Mouse (Mus musculus) CH12.LX (cell line): ENCODE data around the gene Mptx2. TPM values are rescaled to one million over a fixed set of nuclear protein-coding genes. Genes with fewer than 3 reads are reported as not detected.

Source experiments
- DNase-seq: peaks from one replicate; pipeline ENCODE4 v3.0.0-alpha.2; 2013; ENCODE audit errors: extremely low read depth
- H3K27ac ChIP-seq: 2 replicates; pipeline ENCODE4 v1.5.1; 2012; ENCODE audit warnings: low read depth, mild to moderate bottlenecking, control low read depth, moderate library complexity; ENCODE audit not compliant: insufficient read depth
- H3K27me3 ChIP-seq: replicated peaks from 2 replicates; pipeline ENCODE3; 2012; ENCODE audit warnings: inconsistent platforms
- H3K36me3 ChIP-seq, 2 experiments: replicated peaks in 1 of 2; 2 replicates each; pipeline versions ENCODE3 to v1.6.1; 2012; ENCODE audit warnings: inconsistent platforms in 1 of 2, low read length in 1 of 2, mild to moderate bottlenecking in 1 of 2, mixed read lengths in 1 of 2, moderate library complexity in 1 of 2; ENCODE audit not compliant: control insufficient read depth in 1 of 2, insufficient read depth in 1 of 2
- H3K4me1 ChIP-seq, 2 experiments: 2 replicates each; pipeline ENCODE4 v1.6.1; 2012; ENCODE audit warnings: inconsistent platforms in 1 of 2, moderate library complexity in 1 of 2; ENCODE audit not compliant: insufficient read depth in 2 of 2, control insufficient read depth in 1 of 2
- H3K4me2 ChIP-seq: 2 replicates; pipeline ENCODE4 v1.6.1; 2012; ENCODE audit warnings: low read depth, mild to moderate bottlenecking, control low read depth; ENCODE audit not compliant: poor library complexity, insufficient read depth, severe bottlenecking
- H3K4me3 ChIP-seq, 3 experiments: fragments of 150-350 bp in 1 of 3; sonication (generic) in 1 of 3; replicated peaks in 1 of 3; 2 replicates each; pipeline versions ENCODE3 to v1.5.1; 2011 to 2012; ENCODE audit warnings: low read depth in 2 of 3, low read length in 2 of 3, mild to moderate bottlenecking in 2 of 3, moderate library complexity in 2 of 3, control low read depth in 1 of 3, improper control_type of control experiment in 1 of 3, inconsistent platforms in 1 of 3, mixed read lengths in 1 of 3; ENCODE audit not compliant: poor library complexity in 1 of 3
- H3K79me2 ChIP-seq: replicated peaks from 2 replicates; pipeline ENCODE4 v1.6.1; 2012; ENCODE audit warnings: mild to moderate bottlenecking, moderate library complexity; ENCODE audit not compliant: control insufficient read depth, poor library complexity, insufficient read depth, severe bottlenecking; ENCODE audit errors: extremely low read depth
- H3K9ac ChIP-seq: 2 replicates; pipeline ENCODE4 v1.6.1; 2012; ENCODE audit warnings: low read depth, mild to moderate bottlenecking, control low read depth, moderate library complexity; ENCODE audit not compliant: insufficient read depth
- H3K9me3 ChIP-seq: replicated peaks from 2 replicates; pipeline ENCODE3; 2012; ENCODE audit warnings: low read length, inconsistent platforms, mixed read lengths
- BHLHE40 ChIP-seq: IDR thresholded peaks from 2 replicates; pipeline ENCODE4 v1.6.1; 2011; ENCODE audit warnings: mild to moderate bottlenecking, low read depth, low read length, improper control_type of control experiment
- CHD1 ChIP-seq: IDR thresholded peaks from 2 replicates; pipeline ENCODE4 v1.6.1; 2012; ENCODE audit warnings: low read depth, low read length, improper control_type of control experiment, inconsistent platforms
- CHD2 ChIP-seq: IDR thresholded peaks from 2 replicates; pipeline ENCODE4 v1.6.1; 2011; ENCODE audit warnings: low read length, improper control_type of control experiment
- E2F4 ChIP-seq: IDR thresholded peaks from 2 replicates; pipeline ENCODE4 v1.6.1; 2011; ENCODE audit warnings: low read depth, low read length, improper control_type of control experiment; ENCODE audit not compliant: insufficient replicate concordance
- ELF1 ChIP-seq: IDR thresholded peaks from 2 replicates; pipeline ENCODE4 v1.6.1; 2014; ENCODE audit warnings: low read depth, mild to moderate bottlenecking, inconsistent platforms, low read length, improper control_type of control experiment
- EP300 ChIP-seq: IDR thresholded peaks from 2 replicates; pipeline ENCODE4 v1.6.1; 2011; ENCODE audit warnings: low read length, improper control_type of control experiment
- ETS1 ChIP-seq: conservative IDR thresholded peaks from 2 replicates; pipeline ENCODE4 v1.6.1; 2012; ENCODE audit warnings: low read depth, mild to moderate bottlenecking, inconsistent platforms, low read length, improper control_type of control experiment, moderate library complexity
- GABPA ChIP-seq: IDR thresholded peaks from 2 replicates; pipeline ENCODE4 v1.6.1; 2012; ENCODE audit warnings: low read depth, low read length, improper control_type of control experiment, inconsistent platforms; ENCODE audit not compliant: insufficient replicate concordance
- HCFC1 ChIP-seq: IDR thresholded peaks from 2 replicates; pipeline ENCODE4 v1.6.1; 2012; ENCODE audit warnings: low read depth, mild to moderate bottlenecking, inconsistent platforms, low read length, improper control_type of control experiment
- JUN ChIP-seq: IDR thresholded peaks from 2 replicates; pipeline ENCODE4 v1.6.1; 2011; ENCODE audit warnings: low read depth, mild to moderate bottlenecking, low read length, improper control_type of control experiment, moderate library complexity; ENCODE audit not compliant: insufficient read depth
- KAT2A ChIP-seq: IDR thresholded peaks from 2 replicates; pipeline ENCODE4 v1.6.1; 2012; ENCODE audit warnings: low read length, improper control_type of control experiment, inconsistent platforms; ENCODE audit not compliant: insufficient replicate concordance
- MAFK ChIP-seq: IDR thresholded peaks from 2 replicates; pipeline ENCODE4 v1.6.1; 2011; ENCODE audit warnings: low read length, improper control_type of control experiment; ENCODE audit not compliant: insufficient replicate concordance
- MAX ChIP-seq: IDR thresholded peaks from 2 replicates; pipeline ENCODE4 v1.6.1; 2011; ENCODE audit warnings: low read length, improper control_type of control experiment
- MXI1 ChIP-seq: IDR thresholded peaks from 2 replicates; pipeline ENCODE4 v1.6.1; 2011; ENCODE audit warnings: mild to moderate bottlenecking, low read depth, low read length, improper control_type of control experiment
- MYC ChIP-seq: IDR thresholded peaks from 2 replicates; pipeline ENCODE4 v1.6.1; 2011; ENCODE audit warnings: low read depth, mild to moderate bottlenecking, improper control_type of control experiment, low read length
- NELFE ChIP-seq: IDR thresholded peaks from 2 replicates; pipeline ENCODE4 v1.6.1; 2011; ENCODE audit warnings: low read depth, low read length, improper control_type of control experiment
- PAX5 ChIP-seq: IDR thresholded peaks from 2 replicates; pipeline ENCODE4 v1.6.1; 2012; ENCODE audit warnings: low read length, inconsistent platforms, mixed read lengths
- POLR2A ChIP-seq: IDR thresholded peaks from 2 replicates; pipeline ENCODE4 v1.6.1; 2011; ENCODE audit warnings: low read depth, mild to moderate bottlenecking, improper control_type of control experiment, low read length
- RAD21 ChIP-seq: IDR thresholded peaks from 2 replicates; pipeline ENCODE4 v1.6.1; 2011; ENCODE audit warnings: low read depth, mild to moderate bottlenecking, low read length, improper control_type of control experiment, moderate library complexity
- RCOR1 ChIP-seq: conservative IDR thresholded peaks from 2 replicates; pipeline ENCODE4 v1.6.1; 2012; ENCODE audit warnings: low read depth, mild to moderate bottlenecking, inconsistent platforms, low read length, improper control_type of control experiment
- SIN3A ChIP-seq: IDR thresholded peaks from 2 replicates; pipeline ENCODE4 v1.6.1; 2012; ENCODE audit warnings: low read length, improper control_type of control experiment, inconsistent platforms
- SMC3 ChIP-seq: IDR thresholded peaks from 2 replicates; pipeline ENCODE4 v1.6.1; 2011; ENCODE audit warnings: low read depth, low read length, improper control_type of control experiment
- TBP ChIP-seq: conservative IDR thresholded peaks from 2 replicates; pipeline ENCODE4 v1.6.1; 2011; ENCODE audit warnings: low read depth, low read length, improper control_type of control experiment
- USF1 ChIP-seq: IDR thresholded peaks from 2 replicates; pipeline ENCODE4 v1.6.1; 2014; ENCODE audit warnings: low read depth, mild to moderate bottlenecking, inconsistent platforms, low read length, improper control_type of control experiment
- USF2 ChIP-seq: conservative IDR thresholded peaks from 2 replicates; pipeline ENCODE4 v1.6.1; 2011; ENCODE audit warnings: low read depth, low read length, improper control_type of control experiment
- ZMIZ1 ChIP-seq: IDR thresholded peaks from 2 replicates; pipeline ENCODE4 v1.6.1; 2012; ENCODE audit warnings: low read depth, mild to moderate bottlenecking, inconsistent platforms, low read length, improper control_type of control experiment
- ZNF384 ChIP-seq: IDR thresholded peaks from 2 replicates; pipeline ENCODE4 v1.6.1; 2012; ENCODE audit warnings: low read depth, low read length, improper control_type of control experiment, inconsistent platforms
- dilution Hi-C: fragments of 300-500 bp; cut with MboI; formaldehyde crosslinking; loops from 2 replicates; pipeline ENCODE4 v1.14.3; 2020; ENCODE audit warnings: low sequenced_read_pairs; ENCODE audit not compliant: extremely low pct_unique_long_range_greater_than_20kb, extremely low pct_ligation_motif_present
- in situ Hi-C: fragments of 300-500 bp; cut with MboI; formaldehyde crosslinking; loops from 3 replicates; pipeline ENCODE4 v1.14.3; 2019; ENCODE audit warnings: low sequenced_read_pairs, low pct_ligation_motif_present, low pct_unique_long_range_greater_than_20kb, mixed read lengths
- polyA plus RNA-seq: library from polyadenylated mRNA; unstranded; fragments of >175 nt; gene quantifications from 2 replicates; pipeline ENCODE4 v1.2.1, GENCODE M21; 2012; ENCODE audit warnings: low read depth; ENCODE audit not compliant: insufficient read length
- total RNA-seq, 2 experiments: library from RNA; depleted of rRNA; stranded (reverse); fragments of 300-350 nt in 1 of 2; fragments of >200 nt in 1 of 2; gene quantifications; 2 replicates each; pipeline ENCODE4 v1.2.3; 2012 to 2014

The Mptx2 gene
- total RNA-seq (2012; rRNA removed) (not detected in 2 replicates), total RNA-seq (2014; rRNA removed) (not detected in 2 replicates), polyA plus RNA-seq (not detected in 2 replicates)

GRCm38 (mm10) chr1:173277677-173278076 lies at the start of gene Mptx2:
Gene Mptx2, minus strand, starts transcription at chr1:173277777.
- Histone ChIP-seq H3K27ac (no peak within 1 kb of the TSS), H3K4me3 (no peak within 1 kb of the TSS), H3K9me3 (no peaks in the 10 kb centered on the region), H3K4me1 (peaks cover 0 to 5% of the 10 kb centered on the region in 2 experiments; a peak in 2 of 4 replicates), H3K79me2 (no peaks in the 10 kb centered on the region), H3K36me3 (no peaks in the 10 kb centered on the region), H3K4me2 (no peak within 1 kb of the TSS), H3K9ac (no peak within 1 kb of the TSS), H3K27me3 (no peaks in the 10 kb centered on the region)
- TF ChIP-seq E2F4, result no peak
- TF ChIP-seq JUN, result no peak
- TF ChIP-seq USF1, result no peak
- TF ChIP-seq ELF1, result no peak
- TF ChIP-seq MYC, result no peak
- no peak for TF ChIP-seq CHD2
- TF ChIP-seq HCFC1, result no peak
- no peak for TF ChIP-seq USF2
- TF ChIP-seq KAT2A, result no peak
- no peak for TF ChIP-seq TBP
- TF ChIP-seq PAX5, result no peak
- TF ChIP-seq MAFK, result no peak
- no peak for TF ChIP-seq CHD1
- no peak for TF ChIP-seq NELFE
- TF ChIP-seq SIN3A, result no peak
- TF ChIP-seq ZMIZ1, result no peak
- no peak for TF ChIP-seq SMC3
- no peak for TF ChIP-seq BHLHE40
- TF ChIP-seq MAX, result no peak
- no peak for TF ChIP-seq POLR2A
- in situ Hi-C loops (no loop called here), dilution Hi-C loops (no loop called here)
- no peak for DNase-seq

- Histone ChIP-seq H3K27ac (no peak overlapping the region), H3K4me1 (0 out of 4 replicates have a peak, but pooled peaks cover 0 to 3% of the 10 kb centered on the region in 2 experiments)
- TF ChIP-seq PAX5, result no peak
- no peak for TF ChIP-seq EP300
- TF ChIP-seq RAD21, result no peak
- no peak for TF ChIP-seq ZMIZ1
- no peak for TF ChIP-seq CHD2
- no peak for TF ChIP-seq E2F4
- TF ChIP-seq NELFE, result no peak
- TF ChIP-seq GABPA, result no peak
- TF ChIP-seq CHD1, result no peak
- no peak for TF ChIP-seq JUN
- TF ChIP-seq USF2, result no peak
- no peak for TF ChIP-seq MXI1
- no peak for TF ChIP-seq ZNF384
- TF ChIP-seq MYC, result no peak
- TF ChIP-seq MAFK, result no peak
- TF ChIP-seq ETS1, result no peak
- TF ChIP-seq MAX, result no peak
- TF ChIP-seq RCOR1, result no peak
- no peak for TF ChIP-seq TBP
- TF ChIP-seq KAT2A, result no peak
Measured at GRCm38 (mm10) chr1:173326552-173326951, 49.0 kb upstream of the Mptx2 start.

More at GRCm38 (mm10) chr1:173326552-173326951, 49.0 kb upstream of the Mptx2 start:
- H3K4me2 ChIP-seq, result no peak overlapping the region
- H3K27me3 ChIP-seq, result no peaks in the 10 kb centered on the region
- H3K9me3 ChIP-seq, result no peaks in the 10 kb centered on the region
- no peaks in the 10 kb centered on the region for H3K36me3 ChIP-seq
- H3K79me2 ChIP-seq, result no peaks in the 10 kb centered on the region
- in situ Hi-C loops (no loop called here), dilution Hi-C loops (no loop called here)
- no peak for DNase-seq
- no peak overlapping the region for H3K9ac ChIP-seq
- H3K4me3 ChIP-seq, result no peak overlapping the region
